Mouse (Mus musculus) limb, embryonic 10.5 days (tissue): ENCODE data around the gene Rc3h2. TPM values are rescaled to one million over a fixed set of nuclear protein-coding genes. Genes with fewer than 3 reads are reported as not detected.

ENCODE experiments used
- polyA plus RNA-seq: library from polyadenylated mRNA; unstranded; fragments of >200 nt; fragmentation: Nextera tagmentation; extraction: Ambion mirVana; gene quantifications from 2 replicates; pipeline ENCODE4 v1.2.1, GENCODE M21; 2016

Gene Rc3h2
- polyA plus RNA-seq, 1 experiment from 2014 or later = 18.6 TPM

Other genes starting within 250 kb of the Rc3h2 start
- not detected in 2 replicates for gene Olfr365, start 234.7 kb downstream of the Rc3h2 start, polyA plus RNA-seq
- not detected in 2 replicates for gene Olfr366, start 211.3 kb downstream of the Rc3h2 start, polyA plus RNA-seq
- gene Olfr368, start 96.4 kb downstream of the Rc3h2 start, polyA plus RNA-seq = not detected in 2 replicates
- gene Pdcl, start 63.6 kb downstream of the Rc3h2 start, polyA plus RNA-seq = 37.2 and 43.8 TPM in 2 replicates
- gene Zbtb26, start 20.2 kb upstream of the Rc3h2 start, polyA plus RNA-seq = 9.2 and 12.0 TPM in 2 replicates
- 3.6 and 5.6 TPM in 2 replicates for gene Zbtb6, start 20.3 kb upstream of the Rc3h2 start, polyA plus RNA-seq
- 37.6 and 46.9 TPM in 2 replicates for gene Rabgap1, start 20.4 kb upstream of the Rc3h2 start, polyA plus RNA-seq
- gene Gpr21, start 93.4 kb upstream of the Rc3h2 start, polyA plus RNA-seq = 0.97 and 1.5 TPM in 2 replicates